Mouse (Mus musculus) small intestine, adult 2 months (tissue): Measurements from ENCODE around the gene Rpl35.

Experiments
- CTCF ChIP-seq: fragments of 200-500 bp; IDR thresholded peaks from 2 replicates; pipeline ENCODE4 v1.5.1; 2012; ENCODE audit warnings: low read depth, mild to moderate bottlenecking, control low read depth, inconsistent platforms, low read length, moderate library complexity, mixed read lengths; ENCODE audit not compliant: insufficient replicate concordance, insufficient read length; ENCODE audit errors: extremely low read depth
- POLR2A ChIP-seq: fragments of 200-500 bp; IDR thresholded peaks from 2 replicates; pipeline ENCODE4 v1.6.1; 2012; ENCODE audit warnings: low read depth, mild to moderate bottlenecking, control low read depth, inconsistent platforms, low read length, moderate library complexity

GRCm38 (mm10) chr2:38970057-38970456 is 35.4 kb downstream of the Rpl35 start:
- no peak for TF ChIP-seq POLR2A
- TF ChIP-seq CTCF, result no peak
